Mouse (Mus musculus) neural tube, embryonic 15.5 days (tissue): Measurements from ENCODE around the gene Tmem132c. TPM values are rescaled to one million over a fixed set of nuclear protein-coding genes. Genes with fewer than 3 reads are reported as not detected.

Experiments
- ATAC-seq: fragments of 200-750 bp; cut with Nextera tagmentation; 2 replicates; pipeline ENCODE4 v1.8.0; 2017; ENCODE audit warnings: mild to moderate bottlenecking, moderate TSS enrichment, moderate library complexity; ENCODE audit not compliant: low FRiP score
- H3K27ac ChIP-seq: fragments of 300-500 bp; sonication (generic); replicated peaks from 2 replicates; pipeline ENCODE4 v1.5.1; 2015; ENCODE audit warnings: mild to moderate bottlenecking, inconsistent platforms
- H3K27me3 ChIP-seq: fragments of 300-500 bp; sonication (generic); replicated peaks from 2 replicates; pipeline ENCODE4 v1.6.1; 2015; ENCODE audit warnings: inconsistent platforms
- H3K36me3 ChIP-seq: fragments of 300-500 bp; sonication (generic); 2 replicates; pipeline ENCODE4 v1.6.1; 2015; ENCODE audit warnings: inconsistent platforms
- H3K4me1 ChIP-seq: fragments of 300-500 bp; sonication (generic); 2 replicates; pipeline ENCODE4 v1.6.1; 2015; ENCODE audit warnings: inconsistent platforms
- H3K4me2 ChIP-seq: fragments of 300-500 bp; sonication (generic); 2 replicates; pipeline ENCODE4 v1.6.1; 2015; ENCODE audit warnings: inconsistent platforms, mild to moderate bottlenecking, moderate library complexity
- H3K4me3 ChIP-seq: fragments of 300-500 bp; sonication (generic); replicated peaks from 2 replicates; pipeline ENCODE4 v1.5.1; 2015; ENCODE audit warnings: mild to moderate bottlenecking, inconsistent platforms
- H3K9ac ChIP-seq: fragments of 300-500 bp; sonication (generic); replicated peaks from 2 replicates; pipeline ENCODE4 v1.6.1; 2015; ENCODE audit warnings: mild to moderate bottlenecking, inconsistent platforms
- H3K9me3 ChIP-seq: fragments of 300-500 bp; sonication (generic); replicated peaks from 2 replicates; pipeline ENCODE4 v1.6.1; 2016; ENCODE audit warnings: inconsistent platforms
- WGBS: fragments of 180-500 bp; shearing (Covaris S2); methylation state at CpG from one replicate; pipeline ENCODE4 v1.1.7; 2015; ENCODE audit warnings: mixed read lengths; 5-methylcytosine and 5-hydroxymethylcytosine counted together
- polyA plus RNA-seq: library from polyadenylated mRNA; unstranded; fragments of >200 nt; fragmentation: Nextera tagmentation; extraction: Ambion mirVana; gene quantifications from 2 replicates; pipeline ENCODE4 v1.2.1, GENCODE M21; 2015

Tmem132c gene
- polyA plus RNA-seq, 1 experiment from 2014 or later: 13.7 TPM

- H3K4me1 ChIP-seq: no peaks in the 10 kb centered on the region
- no peak overlapping the region for H3K4me2 ChIP-seq
- H3K36me3 ChIP-seq: no peaks in the 10 kb centered on the region
- H3K27me3 ChIP-seq: no peaks in the 10 kb centered on the region
- no peak overlapping the region for H3K4me3 ChIP-seq
- H3K27ac ChIP-seq: no peak overlapping the region
- H3K9me3 ChIP-seq: no peaks in the 10 kb centered on the region
- ATAC-seq: no peak
- WGBS: 43% methylated on average over 14 of the region's 14 CpGs
- H3K9ac ChIP-seq: no peak overlapping the region
These were observed 68.9 kb downstream of the Tmem132c start for GRCm38 (mm10) chr5:127310318-127311004.

GRCm38 (mm10) chr5:127311005-127311331 is 69.4 kb downstream of the Tmem132c start:
- 74% methylated on average over 2 of the region's 2 CpGs for WGBS
- H3K4me2 ChIP-seq: no peak overlapping the region
- ATAC-seq: no peak
- H3K27me3 ChIP-seq: no peaks in the 10 kb centered on the region
- H3K4me3 ChIP-seq: no peak overlapping the region
- H3K36me3 ChIP-seq: no peaks in the 10 kb centered on the region
- H3K4me1 ChIP-seq: no peaks in the 10 kb centered on the region
- no peaks in the 10 kb centered on the region for H3K9me3 ChIP-seq
- no peak overlapping the region for H3K9ac ChIP-seq
- H3K27ac ChIP-seq: no peak overlapping the region

GRCm38 (mm10) chr5:127313634-127314033 is 72.0 kb downstream of the Tmem132c start:
- Histone ChIP-seq H3K9ac (no peak overlapping the region), H3K4me1 (no peaks in the 10 kb centered on the region), H3K27me3 (no peaks in the 10 kb centered on the region), H3K27ac (no peak overlapping the region), H3K4me3 (no peak overlapping the region), H3K4me2 (no peak overlapping the region), H3K36me3 (no peaks in the 10 kb centered on the region), H3K9me3 (no peaks in the 10 kb centered on the region)
- WGBS: 84% methylated on average over 2 of the region's 2 CpGs
- no peak for ATAC-seq

- Histone ChIP-seq H3K4me3 (no peak overlapping the region), H3K9ac (no peak overlapping the region), H3K27me3 (no peaks in the 10 kb centered on the region), H3K4me1 (peaks cover 34% of the 10 kb centered on the region), H3K36me3 (no peaks in the 10 kb centered on the region), H3K27ac (no peak overlapping the region), H3K4me2 (no peak overlapping the region), H3K9me3 (no peaks in the 10 kb centered on the region)
- ATAC-seq: no peak
- 21% methylated on average over 12 of the region's 12 CpGs for WGBS
These were observed 77.6 kb downstream of the Tmem132c start for GRCm38 (mm10) chr5:127319096-127319779.

- WGBS: 20% methylated on average over 2 of the region's 2 CpGs
- ATAC-seq: peak; percentile 56; the same call in 1 of the 2 replicates
- Histone ChIP-seq H3K4me2 (no peak overlapping the region), H3K4me1 (peaks cover 34% of the 10 kb centered on the region), H3K27ac (peak overlapping the region; percentile 68), H3K27me3 (no peaks in the 10 kb centered on the region), H3K4me3 (no peak overlapping the region), H3K9ac (no peak overlapping the region), H3K9me3 (no peaks in the 10 kb centered on the region), H3K36me3 (no peaks in the 10 kb centered on the region)
These were observed 83.0 kb downstream of the Tmem132c start for GRCm38 (mm10) chr5:127324645-127325044.

GRCm38 (mm10) chr5:127336048-127336907 is 94.7 kb downstream of the Tmem132c start:
- Histone ChIP-seq H3K36me3 (no peaks in the 10 kb centered on the region), H3K4me2 (peak overlapping the region; percentile 42), H3K4me1 (peaks cover 33% of the 10 kb centered on the region), H3K27me3 (peaks cover 6% of the 10 kb centered on the region; the same call in 1 of the 2 replicates), H3K4me3 (no peak overlapping the region), H3K9me3 (no peaks in the 10 kb centered on the region), H3K27ac (peak overlapping the region; percentile 51; the same call in 1 of the 2 replicates), H3K9ac (no peak overlapping the region)
- ATAC-seq: peak; percentile 73; the same call in 1 of the 2 replicates
- 4% methylated on average over 15 of the region's 15 CpGs for WGBS

- Histone ChIP-seq H3K27me3 (peaks cover 6% of the 10 kb centered on the region; the same call in 1 of the 2 replicates), H3K27ac (peak overlapping the region; percentile 51; the same call in 1 of the 2 replicates), H3K4me2 (peak overlapping the region; percentile 42), H3K9ac (no peak overlapping the region), H3K4me3 (no peak overlapping the region), H3K36me3 (no peaks in the 10 kb centered on the region), H3K4me1 (peaks cover 33% of the 10 kb centered on the region), H3K9me3 (no peaks in the 10 kb centered on the region)
- no peak for ATAC-seq
- WGBS: 20% methylated on average over 5 of the region's 5 CpGs
These were observed 95.3 kb downstream of the Tmem132c start for GRCm38 (mm10) chr5:127336908-127337265.

- 18% methylated on average over 5 of the region's 5 CpGs for WGBS
- no peaks in the 10 kb centered on the region for H3K36me3 ChIP-seq
- H3K4me3 ChIP-seq: no peak overlapping the region
- no peak overlapping the region for H3K9ac ChIP-seq
- peaks cover 6% of the 10 kb centered on the region; the same call in 1 of the 2 replicates for H3K27me3 ChIP-seq
- ATAC-seq: no peak
- H3K4me2 ChIP-seq: no peak overlapping the region
- H3K27ac ChIP-seq: peak overlapping the region; percentile 60
- peaks cover 33% of the 10 kb centered on the region for H3K4me1 ChIP-seq
- no peaks in the 10 kb centered on the region for H3K9me3 ChIP-seq
These were observed 97.4 kb downstream of the Tmem132c start for GRCm38 (mm10) chr5:127339016-127339435.

- no peak overlapping the region for H3K9ac ChIP-seq
- H3K4me2 ChIP-seq: no peak overlapping the region
- peaks cover 6% of the 10 kb centered on the region; the same call in 1 of the 2 replicates for H3K27me3 ChIP-seq
- H3K4me1 ChIP-seq: peaks cover 31% of the 10 kb centered on the region
- no peaks in the 10 kb centered on the region for H3K9me3 ChIP-seq
- WGBS: 38% methylated on average over 3 of the region's 3 CpGs
- no peaks in the 10 kb centered on the region for H3K36me3 ChIP-seq
- H3K27ac ChIP-seq: no peak overlapping the region
- H3K4me3 ChIP-seq: no peak overlapping the region
- no peak for ATAC-seq
These were observed 99.5 kb downstream of the Tmem132c start for GRCm38 (mm10) chr5:127341158-127341557.

GRCm38 (mm10) chr5:127344721-127345120 is 103.1 kb downstream of the Tmem132c start:
- Histone ChIP-seq H3K27me3 (peaks cover 6% of the 10 kb centered on the region; the same call in 1 of the 2 replicates), H3K4me3 (no peak overlapping the region), H3K27ac (no peak overlapping the region), H3K36me3 (no peaks in the 10 kb centered on the region), H3K9ac (no peak overlapping the region), H3K4me1 (peaks cover 18% of the 10 kb centered on the region), H3K4me2 (no peak overlapping the region), H3K9me3 (no peaks in the 10 kb centered on the region)
- no peak for ATAC-seq
- 66% methylated on average over 2 of the region's 2 CpGs for WGBS

GRCm38 (mm10) chr5:127346364-127346763 is 104.8 kb downstream of the Tmem132c start:
- 71% methylated on average over 2 of the region's 2 CpGs for WGBS
- ATAC-seq: no peak
- no peaks in the 10 kb centered on the region for H3K36me3 ChIP-seq

More at GRCm38 (mm10) chr5:127346364-127346763, 104.8 kb downstream of the Tmem132c start:
- Histone ChIP-seq H3K4me2 (no peak overlapping the region), H3K27ac (no peak overlapping the region), H3K4me1 (peaks cover 19% of the 10 kb centered on the region), H3K27me3 (no peaks in the 10 kb centered on the region), H3K9me3 (no peaks in the 10 kb centered on the region), H3K9ac (no peak overlapping the region), H3K4me3 (no peak overlapping the region)
